Mouse (Mus musculus) ES-Bruce4 (cell line): Measurements from ENCODE around the gene Etv6.

Experiments
- CTCF ChIP-seq: IDR thresholded peaks from one replicate; pipeline ENCODE4 v1.8.1; 2011; ENCODE audit warnings: low read depth, low read length
- POLR2A ChIP-seq: IDR thresholded peaks from one replicate; pipeline ENCODE4 v1.8.1; 2011; ENCODE audit warnings: low read length; ENCODE audit not compliant: insufficient read depth

DNA sequence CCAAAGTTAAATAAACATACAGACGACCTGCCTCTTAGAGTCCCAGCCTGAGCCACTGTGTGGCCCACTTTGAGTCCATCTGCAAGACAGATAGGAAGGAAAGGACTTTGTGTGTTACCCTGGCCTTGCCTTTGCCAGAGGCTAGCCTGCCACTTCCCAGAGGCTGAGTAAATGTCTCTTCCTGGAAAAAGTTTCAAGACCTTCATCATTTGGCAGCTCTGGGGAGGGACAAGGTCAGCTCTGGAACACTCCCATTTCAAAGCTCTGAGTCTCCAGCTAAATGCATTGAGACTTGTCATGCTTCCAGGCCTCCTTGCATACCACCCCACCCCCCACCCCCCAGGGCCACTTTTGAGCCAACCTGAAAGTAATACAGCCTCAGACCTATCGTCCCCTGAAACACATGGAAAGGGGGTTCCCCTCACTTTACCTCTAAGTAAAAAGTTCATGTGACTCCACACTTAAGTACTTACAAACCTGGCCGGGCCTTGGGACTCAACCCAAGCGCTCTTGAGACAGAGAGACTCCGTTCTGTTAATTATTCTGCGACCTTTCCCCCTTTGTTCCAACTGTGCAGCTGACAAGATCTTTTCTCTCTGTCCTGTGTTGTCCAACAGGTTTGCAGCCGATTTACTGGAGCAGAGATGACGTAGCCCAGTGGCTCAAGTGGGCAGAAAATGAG is 186.9 kb downstream of the Etv6 start:
- TF ChIP-seq CTCF = no peak
- no peak for TF ChIP-seq POLR2A
